Mouse (Mus musculus): ENCODE data around the gene Cryl1. TPM values are rescaled to one million over a fixed set of nuclear protein-coding genes. Genes with fewer than 3 reads are reported as not detected.

The Cryl1 gene
- polyA plus RNA-seq, 1 experiment = 580 TPM

DNA sequence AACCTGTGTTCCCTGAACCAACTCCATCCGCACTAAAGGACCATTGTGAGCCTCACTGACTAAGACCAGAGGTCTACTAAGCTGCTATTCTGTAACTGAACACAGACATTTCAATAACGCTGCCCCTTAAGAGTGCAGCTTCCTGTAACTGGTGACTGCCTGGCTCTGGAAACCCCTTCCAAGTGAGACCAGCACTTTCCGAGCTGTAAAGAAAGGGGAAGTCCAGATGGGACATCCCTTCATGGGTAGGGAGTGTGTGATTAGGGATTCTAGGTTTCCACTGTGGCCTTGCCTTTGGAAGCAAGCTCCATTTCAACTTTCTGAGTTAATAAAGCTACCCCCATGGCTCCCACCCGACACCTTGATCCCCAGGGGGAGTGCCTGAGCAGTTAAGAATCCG is 41.3 kb downstream of the Cryl1 start:
- Histone ChIP-seq H3K27me3 (replicated peaks; ENCODE audit: control insufficient read depth, insufficient read depth, low read length) (no peaks in the 10 kb centered on the region), H3K4me3 (ENCODE audit: insufficient read depth, low read depth, low read length) (no peak overlapping the region), H3K36me3 (ENCODE audit: control insufficient read depth, insufficient read depth, low read length) (no peaks in the 10 kb centered on the region; the same call in 1 of the 2 replicates), H3K4me1 (ENCODE audit: control insufficient read depth, insufficient read depth, low read length) (no peaks in the 10 kb centered on the region), H3K27ac (ENCODE audit: insufficient read depth, low read depth, low read length) (no peak overlapping the region)
- WGBS = 77% methylated on average over 5 of the region's 5 CpGs
- TF ChIP-seq POLR2A (IDR thresholded peaks at IDR 0.05; ENCODE audit: low read depth, low read length) (no peak), CTCF (conservative IDR thresholded peaks at IDR 0.05; ENCODE audit: insufficient read depth, insufficient read length, low read depth, low read length) (no peak)
- DNase-seq = no peak

DNA sequence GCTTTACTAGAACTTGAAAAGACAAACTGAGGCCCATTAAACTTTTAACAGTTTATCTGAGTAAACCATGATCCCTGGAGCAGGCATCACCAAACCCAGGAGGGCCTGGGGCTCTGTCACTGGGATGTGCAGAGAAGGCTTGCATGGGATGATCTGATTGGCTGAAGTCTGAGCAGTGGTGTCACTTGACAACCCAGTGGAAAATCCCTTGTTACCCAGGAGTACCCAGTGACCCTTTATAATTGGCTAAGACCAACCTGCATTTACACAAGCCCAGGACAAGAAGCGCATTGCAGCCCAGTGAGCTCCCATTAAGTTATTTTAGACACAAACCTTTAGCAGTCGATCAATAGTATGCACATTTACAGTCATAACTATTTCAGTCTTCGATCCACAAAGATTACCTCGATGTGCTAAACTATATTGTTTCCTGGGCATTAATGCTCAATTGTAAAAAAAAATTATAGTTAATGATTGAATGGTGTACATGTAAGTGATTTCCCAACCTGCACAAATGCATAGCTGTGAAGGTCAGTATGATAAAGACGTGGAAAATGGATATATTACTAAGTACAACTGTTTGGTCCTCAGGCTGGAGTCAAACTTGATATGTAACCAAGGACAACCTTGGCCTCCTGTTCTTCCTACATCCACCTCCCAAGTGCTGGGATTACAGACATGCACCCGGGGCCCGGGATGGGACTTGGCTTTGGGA is 46.7 kb downstream of the Cryl1 start:
- no peak overlapping the region for H3K4me3 ChIP-seq (ENCODE audit: insufficient read depth, low read depth, low read length)
- H3K27ac ChIP-seq (ENCODE audit: insufficient read depth, low read depth, low read length) = no peak overlapping the region
- WGBS = 93% methylated on average over 7 of the region's 7 CpGs
- H3K27me3 ChIP-seq (replicated peaks; ENCODE audit: control insufficient read depth, insufficient read depth, low read length) = no peaks in the 10 kb centered on the region
- DNase-seq = no peak
- TF ChIP-seq CTCF (conservative IDR thresholded peaks at IDR 0.05; ENCODE audit: insufficient read depth, insufficient read length, low read depth, low read length) (no peak), POLR2A (IDR thresholded peaks at IDR 0.05; ENCODE audit: low read depth, low read length) (no peak)
- H3K4me1 ChIP-seq (ENCODE audit: control insufficient read depth, insufficient read depth, low read length) = no peaks in the 10 kb centered on the region
- H3K36me3 ChIP-seq (ENCODE audit: control insufficient read depth, insufficient read depth, low read length) = no peaks in the 10 kb centered on the region; the same call in none of the 2 replicates

DNA sequence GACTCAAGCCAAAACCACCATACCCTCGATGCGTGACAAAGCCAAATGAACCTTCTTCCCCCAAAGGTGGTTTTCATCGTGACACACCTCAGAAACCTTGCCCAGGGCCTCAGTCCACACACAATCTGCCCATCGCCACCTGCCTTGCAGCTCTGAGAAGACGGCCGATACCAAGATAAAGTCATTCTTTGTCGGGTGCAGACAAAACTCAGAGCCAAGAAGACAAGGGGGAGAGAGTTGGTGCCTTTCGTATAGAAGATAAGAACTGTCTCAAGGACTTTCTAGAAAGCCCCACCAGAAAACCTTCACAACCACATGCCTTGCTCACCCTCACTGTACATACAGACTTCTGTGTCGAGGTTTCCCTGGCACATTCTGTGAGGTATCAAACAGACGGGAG is 48.4 kb downstream of the Cryl1 start:
- H3K4me1 ChIP-seq (ENCODE audit: control insufficient read depth, insufficient read depth, low read length) = peaks cover 2% of the 10 kb centered on the region; the same call in 1 of the 2 replicates
- H3K27ac ChIP-seq (ENCODE audit: insufficient read depth, low read depth, low read length) = no peak overlapping the region
- no peaks in the 10 kb centered on the region for H3K27me3 ChIP-seq (replicated peaks; ENCODE audit: control insufficient read depth, insufficient read depth, low read length)
- H3K4me3 ChIP-seq (ENCODE audit: insufficient read depth, low read depth, low read length) = no peak overlapping the region
- DNase-seq = no peak
- WGBS = 84% methylated on average over 10 of the region's 10 CpGs
- no peak for TF ChIP-seq POLR2A (IDR thresholded peaks at IDR 0.05; ENCODE audit: low read depth, low read length)
- no peak for TF ChIP-seq CTCF (conservative IDR thresholded peaks at IDR 0.05; ENCODE audit: insufficient read depth, insufficient read length, low read depth, low read length)
- H3K36me3 ChIP-seq (ENCODE audit: control insufficient read depth, insufficient read depth, low read length) = no peaks in the 10 kb centered on the region; the same call in none of the 2 replicates

DNA sequence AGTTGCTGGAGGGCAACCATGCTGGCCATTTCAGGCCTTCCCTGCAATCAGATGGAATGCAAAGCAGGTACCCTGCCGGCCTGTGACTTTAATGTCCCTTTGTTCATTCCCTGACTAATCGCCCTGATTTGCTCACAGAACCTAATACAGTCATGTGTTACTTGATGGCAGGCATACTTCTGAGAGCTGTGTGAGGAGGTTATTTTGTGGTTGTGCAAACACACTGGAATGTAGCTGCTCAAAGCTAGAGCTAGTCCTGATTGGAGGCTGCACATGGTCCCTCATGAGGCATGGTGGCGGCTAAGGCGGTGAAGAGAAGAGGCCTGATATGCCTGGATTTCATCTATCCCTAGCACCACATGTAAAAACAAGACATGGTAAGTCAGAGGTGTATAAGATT is 50.2 kb downstream of the Cryl1 start:
- peaks cover 12% of the 10 kb centered on the region for H3K4me1 ChIP-seq (ENCODE audit: control insufficient read depth, insufficient read depth, low read length)
- H3K27ac ChIP-seq (ENCODE audit: insufficient read depth, low read depth, low read length) = no peak overlapping the region
- H3K4me3 ChIP-seq (ENCODE audit: insufficient read depth, low read depth, low read length) = no peak overlapping the region
- no peaks in the 10 kb centered on the region; the same call in none of the 2 replicates for H3K36me3 ChIP-seq (ENCODE audit: control insufficient read depth, insufficient read depth, low read length)
- 78% methylated on average over 4 of the region's 4 CpGs for whole genome bisulfite sequencing
- no peak for DNase-seq
- no peak for TF ChIP-seq POLR2A (IDR thresholded peaks at IDR 0.05; ENCODE audit: low read depth, low read length)
- no peak for TF ChIP-seq CTCF (conservative IDR thresholded peaks at IDR 0.05; ENCODE audit: insufficient read depth, insufficient read length, low read depth, low read length)
- no peaks in the 10 kb centered on the region for H3K27me3 ChIP-seq (replicated peaks; ENCODE audit: control insufficient read depth, insufficient read depth, low read length)

DNA sequence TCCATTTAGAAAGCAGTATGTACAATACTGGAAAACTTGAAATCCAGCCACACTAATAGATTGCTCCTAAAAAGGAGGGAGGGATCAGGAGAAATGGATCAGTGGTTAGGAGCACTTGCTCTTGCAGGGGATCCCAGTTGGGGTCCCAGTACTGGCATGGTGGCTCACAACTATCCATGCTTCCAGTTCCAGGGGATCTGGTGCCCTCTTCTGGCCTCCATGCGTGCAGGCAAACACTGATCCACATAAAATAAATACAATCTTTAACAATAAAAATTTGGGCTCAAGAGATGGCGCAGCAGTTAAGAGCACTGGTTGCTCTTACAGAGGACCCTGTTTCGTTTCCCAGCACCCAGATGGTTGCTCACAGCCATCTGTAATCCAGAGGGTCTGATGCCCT is 52.2 kb downstream of the Cryl1 start:
- no peak for DNase-seq
- H3K36me3 ChIP-seq (ENCODE audit: control insufficient read depth, insufficient read depth, low read length) = no peaks in the 10 kb centered on the region
- no peaks in the 10 kb centered on the region for H3K27me3 ChIP-seq (replicated peaks; ENCODE audit: control insufficient read depth, insufficient read depth, low read length)
- H3K4me1 ChIP-seq (ENCODE audit: control insufficient read depth, insufficient read depth, low read length) = peaks cover 19% of the 10 kb centered on the region
- no peak overlapping the region for H3K27ac ChIP-seq (ENCODE audit: insufficient read depth, low read depth, low read length)
- H3K4me3 ChIP-seq (ENCODE audit: insufficient read depth, low read depth, low read length) = no peak overlapping the region
- over 99% methylated on average over 3 of the region's 3 CpGs for WGBS
- 0 out of 2 replicates have a peak, but pooled peaks have one; percentile 25 for TF ChIP-seq CTCF (conservative IDR thresholded peaks at IDR 0.05; ENCODE audit: insufficient read depth, insufficient read length, low read depth, low read length)
- no peak for TF ChIP-seq POLR2A (IDR thresholded peaks at IDR 0.05; ENCODE audit: low read depth, low read length)

DNA sequence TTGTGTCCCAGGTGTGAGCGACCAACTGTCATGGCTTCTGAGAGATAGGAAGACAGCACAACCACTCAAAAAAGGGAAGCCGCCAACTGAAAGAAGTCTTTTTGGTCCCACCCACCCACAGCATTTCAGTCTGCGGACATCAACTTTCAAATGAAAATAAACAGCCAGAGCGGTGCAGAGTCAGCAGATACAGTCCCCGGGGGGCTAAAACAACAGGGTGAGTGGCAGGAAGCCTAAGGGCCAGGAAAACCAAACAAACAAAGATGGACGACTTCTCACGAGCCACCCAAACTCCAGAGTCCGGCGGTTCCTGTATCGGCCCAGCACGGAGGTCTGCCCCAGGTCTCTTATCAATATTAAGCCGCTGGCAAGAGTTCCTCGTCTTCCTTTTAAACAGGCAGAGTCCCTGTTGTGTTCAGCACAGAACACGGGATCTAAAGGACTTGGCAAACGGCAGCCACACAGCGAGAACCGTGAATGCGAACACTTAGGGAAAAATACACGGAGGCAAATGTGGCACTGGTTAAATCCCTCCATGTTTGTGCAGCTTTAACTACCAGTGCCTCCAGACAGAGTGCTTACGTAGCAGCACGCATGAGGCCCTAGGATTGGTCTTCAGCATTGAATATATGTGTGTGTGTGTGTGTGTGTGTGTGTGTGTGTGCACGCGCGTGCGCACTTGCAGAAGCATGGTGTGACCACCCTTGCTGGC is 53.4 kb downstream of the Cryl1 start:
- peak; percentile 46 for DNase-seq

More for the DNA sequence above, 53.4 kb downstream of the Cryl1 start:
- Histone ChIP-seq H3K4me1 (ENCODE audit: control insufficient read depth, insufficient read depth, low read length) (peaks cover 19% of the 10 kb centered on the region), H3K4me3 (ENCODE audit: insufficient read depth, low read depth, low read length) (no peak overlapping the region), H3K36me3 (ENCODE audit: control insufficient read depth, insufficient read depth, low read length) (no peaks in the 10 kb centered on the region), H3K27ac (ENCODE audit: insufficient read depth, low read depth, low read length) (no peak overlapping the region), H3K27me3 (replicated peaks; ENCODE audit: control insufficient read depth, insufficient read depth, low read length) (no peaks in the 10 kb centered on the region)
- TF ChIP-seq CTCF (conservative IDR thresholded peaks at IDR 0.05; ENCODE audit: insufficient read depth, insufficient read length, low read depth, low read length) (no peak), POLR2A (IDR thresholded peaks at IDR 0.05; ENCODE audit: low read depth, low read length) (no peak)
- WGBS = 51% methylated on average over 25 of the region's 25 CpGs

Data from kidney, adult 2 months (tissue).